Mouse (Mus musculus) c-Kit-negative CD71-positive TER-119-positive erythroid progenitor cells, embryonic 14.5 days (primary cell): ENCODE data around the gene Six6.

Experiments used
- DNase-seq: peaks from one replicate; pipeline ENCODE4 v3.0.0-alpha.2; 2013; ENCODE audit warnings: low read depth, low spot score

The Six6 gene

DNA sequence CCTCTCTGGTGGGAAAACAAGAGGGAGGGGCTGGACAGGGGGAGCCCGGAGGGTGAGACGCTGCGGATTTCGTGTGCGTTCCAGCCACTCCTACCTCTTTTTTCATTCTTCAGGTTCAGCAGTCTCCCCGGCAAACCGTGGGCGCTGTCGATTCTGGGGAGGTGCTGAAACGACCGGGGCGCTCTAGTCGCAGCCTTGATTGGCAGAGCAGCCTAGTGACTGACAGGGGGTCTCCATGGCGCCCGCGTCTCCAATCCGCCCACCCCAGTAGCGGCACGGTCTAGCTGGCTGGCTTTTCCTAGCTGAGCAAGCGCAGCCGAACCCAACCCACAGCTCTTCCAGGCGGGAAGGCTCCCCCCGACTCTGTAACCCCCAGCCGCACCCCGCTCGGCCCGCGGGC is at the start of gene Six6:
Six6 (plus strand) TSS at position 277 of the 400 bp plus-strand sequence.
- DNase-seq, result no peak

GRCm38 (mm10) chr12:72917159-72917993 is 22.3 kb upstream of the Six6 start:
- DNase-seq, result no peak

- DNase-seq, result no peak
Observed at GRCm38 (mm10) chr12:72936751-72937150, 2.9 kb upstream of the Six6 start.

DNA sequence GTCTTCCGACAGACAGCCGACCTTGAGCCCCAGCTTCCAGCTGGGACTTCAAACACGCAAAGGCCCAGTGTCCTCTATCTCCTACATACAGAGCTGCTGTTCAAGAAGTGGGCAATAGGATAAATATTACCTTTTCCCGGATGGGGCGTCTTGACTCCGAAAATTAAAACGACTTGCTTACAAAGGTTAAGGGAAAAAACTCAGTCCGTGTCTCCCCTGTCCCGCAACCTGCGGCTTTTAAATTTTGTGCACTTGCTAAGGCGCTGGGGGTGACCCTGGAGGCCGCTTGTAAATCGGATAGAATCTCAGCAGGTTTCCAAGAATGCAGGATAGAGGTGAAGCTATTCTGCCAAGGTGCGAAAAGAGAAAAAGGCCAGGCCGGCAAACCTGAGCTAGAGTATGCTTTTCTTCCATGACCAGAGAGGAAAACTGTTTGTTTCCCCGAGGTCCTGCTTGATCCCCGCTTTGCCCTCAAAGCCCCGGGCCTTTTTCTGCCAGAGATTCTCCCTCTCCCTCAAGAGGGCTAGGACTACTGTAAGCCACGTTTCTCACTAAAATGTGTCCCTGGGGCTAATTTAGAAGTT is 2.1 kb upstream of the Six6 start:
- DNase-seq, result no peak

DNA sequence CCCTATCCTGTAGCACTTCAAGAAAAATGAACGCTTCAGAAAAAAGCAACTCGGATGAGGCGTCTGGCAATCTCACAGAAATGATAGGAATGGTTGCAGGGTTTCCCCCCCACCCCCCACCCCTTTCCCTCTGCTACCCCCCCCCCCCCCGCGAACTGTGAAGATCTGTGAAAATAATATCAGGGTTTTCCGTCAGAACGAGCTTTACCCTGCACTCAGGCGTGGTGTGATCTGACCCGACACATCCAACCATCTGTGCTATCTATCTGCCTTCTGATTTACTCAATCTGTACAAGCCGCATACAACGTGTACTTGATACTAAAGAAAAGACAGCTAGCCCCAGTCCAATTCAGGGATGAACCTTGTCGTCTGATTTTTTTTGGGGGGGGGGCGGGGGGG is 1.5 kb upstream of the Six6 start:
- DNase-seq, result no peak

GRCm38 (mm10) chr12:72938600-72939490 is 847 bp upstream of the Six6 start:
- DNase-seq, result no peak

GRCm38 (mm10) chr12:72940071-72940821 is 554 bp downstream of the Six6 start, which contains the start of gene 4930447C04Rik:
Gene 4930447C04Rik, minus strand, starts transcription at chr12:72940774.
- no peak for DNase-seq

GRCm38 (mm10) chr12:72940822-72941397 is 1.2 kb downstream of the Six6 start:
- DNase-seq, result no peak

DNA sequence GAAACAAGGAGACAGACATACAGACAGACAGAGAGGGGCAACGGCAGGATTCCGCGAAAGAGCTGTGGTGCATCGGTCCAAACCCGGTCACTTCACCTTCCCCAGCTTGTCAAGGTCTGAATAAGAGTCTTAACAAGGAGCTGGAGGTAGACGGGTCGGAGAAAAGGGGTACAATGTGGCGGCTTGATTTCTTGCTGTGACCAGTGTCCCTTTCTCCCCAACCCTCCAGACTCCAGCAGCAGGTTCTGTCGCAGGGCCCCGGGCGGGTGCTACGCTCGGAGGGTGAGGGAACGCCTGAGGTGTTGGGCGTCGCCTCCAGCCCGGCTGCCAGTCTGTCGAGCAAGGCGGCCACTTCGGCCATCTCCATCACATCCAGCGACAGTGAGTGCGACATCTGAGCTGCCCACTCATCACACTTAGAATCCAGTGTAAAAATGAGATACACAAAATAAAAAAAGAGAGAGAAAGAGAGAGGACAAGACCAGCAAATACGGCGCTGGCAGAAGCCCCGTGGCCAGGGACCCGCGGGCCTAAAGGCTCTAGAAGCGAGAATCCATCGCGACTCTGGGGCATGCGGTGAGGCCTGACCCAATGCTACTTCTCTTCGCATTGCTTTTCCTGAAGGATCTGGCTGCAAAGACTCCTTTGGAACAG is 1.8 kb downstream of the Six6 start:
- DNase-seq, result no peak

GRCm38 (mm10) chr12:72942171-72942570 is 2.5 kb downstream of the Six6 start:
- DNase-seq, result no peak

DNA sequence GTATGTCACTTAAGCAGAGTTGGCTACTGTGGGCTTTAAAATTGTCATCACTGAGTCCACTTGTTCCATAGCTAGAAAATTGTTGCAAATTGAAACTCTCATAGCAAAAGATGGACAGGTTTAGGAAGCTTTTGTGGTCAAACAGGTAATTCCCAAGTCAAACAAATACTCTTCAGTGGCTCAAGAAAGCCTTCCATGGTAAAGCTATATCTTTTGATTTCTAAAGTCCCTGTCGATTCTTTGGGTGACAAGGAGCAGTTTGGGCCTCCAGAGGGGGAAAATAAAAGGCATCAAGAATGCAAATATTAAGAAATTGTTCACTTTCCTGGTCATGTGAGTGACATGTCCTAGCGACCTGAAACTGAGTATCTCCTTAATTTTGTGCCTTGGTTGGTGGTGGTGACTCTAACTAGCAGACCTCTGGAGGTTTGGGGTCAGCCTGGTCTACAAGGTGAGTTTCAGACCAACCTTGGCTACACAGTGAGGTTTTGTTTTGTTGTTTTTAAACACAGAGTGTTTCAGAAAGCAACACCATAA is 4.0 kb downstream of the Six6 start:
- no peak for DNase-seq

- no peak for DNase-seq
Observed at GRCm38 (mm10) chr12:72944411-72945225, 4.9 kb downstream of the Six6 start.

GRCm38 (mm10) chr12:72945301-72946063 is 5.8 kb downstream of the Six6 start:
- no peak for DNase-seq

GRCm38 (mm10) chr12:72946064-72946395 is 6.3 kb downstream of the Six6 start:
- no peak for DNase-seq

DNA sequence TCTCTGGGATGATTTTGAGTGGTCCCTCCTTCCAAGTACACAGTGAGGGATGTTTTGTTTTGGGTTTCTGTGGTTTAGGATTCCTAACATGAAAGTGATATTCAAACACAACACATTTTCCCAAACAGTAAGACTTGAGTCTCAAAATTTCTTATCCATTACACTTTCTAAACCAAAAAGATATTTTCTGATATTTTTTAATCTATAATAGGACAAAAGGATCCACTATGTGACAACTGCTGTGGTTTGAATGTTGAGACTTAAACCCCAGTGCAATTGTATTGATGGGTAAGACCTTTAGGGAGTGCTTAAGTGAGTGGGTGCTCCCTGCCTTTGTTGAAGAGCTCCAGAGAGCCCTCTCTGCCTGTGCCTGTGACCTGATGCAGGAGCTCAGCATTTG is 7.1 kb downstream of the Six6 start:
- DNase-seq, result no peak

DNA sequence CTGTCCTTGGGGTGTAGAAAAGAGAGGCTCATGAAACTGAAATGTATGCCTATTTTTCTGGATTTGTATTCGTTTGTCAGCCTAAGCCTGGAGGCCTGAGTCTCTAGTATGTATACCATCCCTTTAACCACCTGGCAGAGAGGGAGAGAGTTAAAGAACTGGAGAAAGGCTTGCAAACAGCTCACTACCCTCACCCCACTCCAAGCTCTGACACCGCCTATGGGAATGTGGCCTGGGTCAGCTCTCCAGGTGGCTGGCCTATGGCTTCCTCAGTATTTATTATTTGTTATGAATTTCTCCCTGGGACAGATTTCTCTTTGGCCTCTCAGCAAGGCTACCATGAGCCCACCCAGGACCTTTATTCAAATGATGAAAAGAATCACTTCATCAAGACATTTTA is 7.6 kb downstream of the Six6 start:
- no peak for DNase-seq

- DNase-seq, result no peak
Observed at GRCm38 (mm10) chr12:72953089-72953488, 13.4 kb downstream of the Six6 start.

GRCm38 (mm10) chr12:72953858-72954257 is 14.2 kb downstream of the Six6 start:
- DNase-seq, result no peak

DNA sequence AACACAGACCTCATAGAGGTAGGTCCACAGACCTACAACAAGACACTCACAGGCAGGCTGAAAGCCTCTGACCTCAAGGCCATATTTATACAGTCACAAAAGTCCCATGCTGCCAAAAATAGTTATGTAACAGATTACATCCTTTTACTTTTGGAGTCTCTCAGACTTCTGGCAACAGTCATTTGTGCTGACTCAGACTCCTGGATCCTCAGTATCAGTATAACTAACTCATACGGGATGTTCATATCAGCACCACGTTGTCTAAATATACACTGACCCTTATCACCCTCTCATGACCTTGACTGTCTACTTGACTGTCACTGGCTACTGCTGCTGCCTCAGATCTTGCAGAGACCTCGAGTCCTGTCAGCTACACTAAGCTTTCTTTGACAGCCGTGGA is 15.2 kb downstream of the Six6 start:
- no peak for DNase-seq
